15 mouse cellular contexts compared by ENCODE assay signal in genomic region chr8:61451721-61452337, GRCm38 (mm10).
"Had no signal": no experiment of that assay in that cellular context is flagged by ENCODE, and none has a peak within 500 bp of the region (broad histone marks: within the 10 kb centered on the region; RNA-seq: fewer than 3 reads in every experiment).

No protein-coding gene starts in this region.

- H3K27ac ChIP-seq: kidney, postnatal 0 days; limb, embryonic 12.5 days; liver, embryonic 13.5 days; lung, embryonic 15.5 days; midbrain, embryonic 12.5 days; stomach, postnatal 0 days had no signal

- H3K4me2 ChIP-seq: limb, embryonic 12.5 days; liver, embryonic 13.5 days; lung, embryonic 15.5 days; midbrain, embryonic 12.5 days had no signal

- H3K27me3 ChIP-seq: limb, embryonic 12.5 days; liver, embryonic 13.5 days; lung, embryonic 15.5 days; midbrain, embryonic 12.5 days had no signal

- H3K36me3 ChIP-seq: limb, embryonic 12.5 days; liver, embryonic 13.5 days; lung, embryonic 15.5 days; midbrain, embryonic 12.5 days had no signal

- ATAC-seq: liver, postnatal 0 days; midbrain, embryonic 16.5 days had no signal

- H3K9ac ChIP-seq: limb, embryonic 12.5 days; liver, embryonic 13.5 days; liver, postnatal 0 days; lung, embryonic 15.5 days; midbrain, embryonic 12.5 days had no signal

- H3K4me3 ChIP-seq: limb, embryonic 12.5 days; liver, embryonic 13.5 days; lung, embryonic 15.5 days; midbrain, embryonic 12.5 days had no signal

- H3K9me3 ChIP-seq: limb, embryonic 12.5 days; liver, embryonic 13.5 days; lung, embryonic 15.5 days; midbrain, embryonic 12.5 days had no signal

- H3K4me1 ChIP-seq: liver, embryonic 13.5 days had no signal

- DNase-seq: kidney, adult 9 months; kidney, postnatal 36 days; layer of hippocampus, adult 9-11 months; layer of hippocampus, postnatal 36 days; liver; liver, embryonic 13.5 days; liver, postnatal 0 days; lung, postnatal 14 days; thymus, postnatal 4 days had no signal
